Mouse (Mus musculus) heart, embryonic 15.5 days (tissue): ENCODE results near the gene AC129217.1. TPM values are rescaled to one million over a fixed set of nuclear protein-coding genes. Genes with fewer than 3 reads are reported as not detected.
"Not testable (repeated sequence)": the region's sequence is repeated elsewhere in the genome, so short reads cannot be mapped to it uniquely, and the experiment has no call there.

ENCODE experiments used
- ATAC-seq: fragments of 200-750 bp; cut with Nextera tagmentation; replicated peaks from 2 replicates; pipeline ENCODE4 v1.8.0; 2017; ENCODE audit warnings: low read depth, moderate TSS enrichment; ENCODE audit not compliant: insufficient number of reproducible peaks, insufficient read depth, low FRiP score
- H3K27ac ChIP-seq: fragments of 300-500 bp; sonication (generic); 2 replicates; pipeline ENCODE4 v1.5.1; 2015; ENCODE audit warnings: mild to moderate bottlenecking, inconsistent platforms
- H3K27me3 ChIP-seq: fragments of 300-500 bp; sonication (generic); 2 replicates; pipeline ENCODE4 v1.6.1; 2015; ENCODE audit warnings: inconsistent platforms
- H3K36me3 ChIP-seq: fragments of 300-500 bp; sonication (generic); 2 replicates; pipeline ENCODE4 v1.6.1; 2015; ENCODE audit warnings: mild to moderate bottlenecking, inconsistent platforms
- H3K4me1 ChIP-seq: fragments of 300-500 bp; sonication (generic); replicated peaks from 2 replicates; pipeline ENCODE4 v1.6.1; 2015; ENCODE audit warnings: inconsistent platforms
- H3K4me2 ChIP-seq: fragments of 300-500 bp; sonication (generic); 2 replicates; pipeline ENCODE4 v1.6.1; 2015; ENCODE audit warnings: inconsistent platforms, mild to moderate bottlenecking, moderate library complexity
- H3K4me3 ChIP-seq: fragments of 300-500 bp; sonication (generic); 2 replicates; pipeline ENCODE4 v1.5.1; 2015; ENCODE audit warnings: mild to moderate bottlenecking, inconsistent platforms
- H3K9ac ChIP-seq: fragments of 300-500 bp; sonication (generic); 2 replicates; pipeline ENCODE4 v1.6.1; 2015; ENCODE audit warnings: mild to moderate bottlenecking, inconsistent platforms
- H3K9me3 ChIP-seq: fragments of 300-500 bp; sonication (generic); replicated peaks from 2 replicates; pipeline ENCODE4 v1.6.1; 2016; ENCODE audit warnings: inconsistent platforms
- WGBS: fragments of 180-500 bp; shearing (Covaris S2); methylation state at CpG from one replicate; pipeline ENCODE4 v1.1.7; 2015; ENCODE audit warnings: mixed read lengths; 5-methylcytosine and 5-hydroxymethylcytosine counted together
- polyA plus RNA-seq: library from polyadenylated mRNA; unstranded; fragments of >200 nt; fragmentation: Nextera tagmentation; extraction: Ambion mirVana; gene quantifications from 2 replicates; pipeline ENCODE4 v1.2.1, GENCODE M21; 2015

The AC129217.1 gene
- polyA plus RNA-seq, 1 experiment from 2014 or later, result not detected

DNA sequence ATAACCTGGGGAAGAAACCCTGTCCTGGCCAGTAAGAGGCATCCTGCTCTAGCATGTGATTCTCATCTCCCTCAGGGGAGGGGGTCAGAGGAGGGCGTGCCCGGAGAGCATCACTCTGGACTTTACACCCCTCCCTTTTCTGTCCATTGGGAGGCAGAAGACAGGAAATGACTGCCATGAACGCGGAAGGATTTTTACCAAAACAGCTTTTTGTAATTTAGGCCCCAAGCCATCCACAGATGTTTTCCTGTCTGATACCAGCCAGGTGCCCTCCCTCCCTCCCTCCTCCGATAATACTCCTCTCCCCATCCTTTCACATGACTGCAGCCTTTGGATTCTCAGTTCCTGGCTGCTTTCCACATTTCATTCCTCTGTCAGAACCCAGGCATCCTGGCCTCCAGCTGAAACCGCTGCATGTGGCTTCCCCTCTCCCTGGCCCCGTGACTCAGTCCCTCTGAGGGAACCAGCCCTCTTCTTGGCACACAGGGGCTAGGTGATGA is 20.9 kb downstream of the AC129217.1 start, which contains the start of gene Lrrn4cl:
Gene Lrrn4cl (plus strand): TSS at position 367 of the 500 bp plus-strand sequence.
- Histone ChIP-seq H3K9me3 (no peaks in the 10 kb centered on the region), H3K27ac (peak within 1 kb of the TSS; percentile 53), H3K4me1 (peaks cover 13% of the 10 kb centered on the region), H3K4me3 (no peak within 1 kb of the TSS), H3K4me2 (peak within 1 kb of the TSS; percentile 28; the same call in 1 of the 2 replicates), H3K27me3 (no peaks in the 10 kb centered on the region), H3K9ac (0 out of 2 replicates have a peak within 1 kb of the TSS, but pooled peaks have one; percentile 7), H3K36me3 (peaks cover 27% of the 10 kb centered on the region)
- 21% methylated on average over 7 of the region's 7 CpGs for WGBS
- peak; percentile 60; the same call in 1 of the 2 replicates for ATAC-seq

- Histone ChIP-seq H3K9me3 (no peaks in the 10 kb centered on the region), H3K4me3 (no peak overlapping the region), H3K4me2 (no peak overlapping the region), H3K9ac (no peak overlapping the region), H3K27me3 (no peaks in the 10 kb centered on the region), H3K4me1 (peaks cover 13% of the 10 kb centered on the region), H3K27ac (no peak overlapping the region), H3K36me3 (peaks cover 17% of the 10 kb centered on the region)
- ATAC-seq, result no peak
- 48% methylated on average over 7 of the region's 7 CpGs for WGBS
Observed at GRCm38 (mm10) chr19:8851639-8852038, 22.1 kb downstream of the AC129217.1 start.

GRCm38 (mm10) chr19:8852236-8852928 is 22.8 kb downstream of the AC129217.1 start:
- no peak overlapping the region for H3K4me3 ChIP-seq
- H3K27ac ChIP-seq, result no peak overlapping the region
- WGBS, result 51% methylated on average over 10 of the region's 10 CpGs
- no peak overlapping the region for H3K9ac ChIP-seq
- H3K4me2 ChIP-seq, result no peak overlapping the region
- peaks cover 9% of the 10 kb centered on the region for H3K36me3 ChIP-seq
- H3K4me1 ChIP-seq, result peaks cover 13% of the 10 kb centered on the region
- ATAC-seq, result no peak
- H3K27me3 ChIP-seq, result no peaks in the 10 kb centered on the region
- H3K9me3 ChIP-seq, result no peaks in the 10 kb centered on the region

DNA sequence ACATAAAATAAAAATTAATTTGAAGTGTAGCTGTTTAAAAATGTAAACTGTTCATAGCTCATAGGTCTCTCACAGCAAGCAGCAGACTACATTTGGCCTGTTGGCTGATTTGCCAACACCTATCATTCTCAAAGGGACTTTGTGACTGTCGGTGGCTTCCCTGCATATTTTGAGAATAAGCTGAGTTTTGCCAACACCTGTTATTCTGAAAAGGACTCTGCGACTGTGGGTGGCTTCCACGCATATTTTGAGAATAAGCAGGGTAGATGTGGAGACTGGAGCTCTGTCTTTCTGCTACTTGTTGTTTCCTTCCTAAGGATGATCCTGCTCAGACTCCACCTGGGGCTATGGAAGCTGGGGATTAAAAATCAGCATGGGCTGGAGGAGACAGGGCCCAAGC is 23.5 kb downstream of the AC129217.1 start:
- H3K36me3 ChIP-seq, result peaks cover 5% of the 10 kb centered on the region; the same call in 1 of the 2 replicates
- no peak overlapping the region for H3K4me3 ChIP-seq
- H3K9ac ChIP-seq, result no peak overlapping the region
- H3K4me2 ChIP-seq, result no peak overlapping the region
- H3K27me3 ChIP-seq, result no peaks in the 10 kb centered on the region
- no peak overlapping the region for H3K27ac ChIP-seq
- no peaks in the 10 kb centered on the region for H3K9me3 ChIP-seq
- WGBS, result 75% methylated on average over 3 of the region's 3 CpGs
- no peak for ATAC-seq
- peaks cover 13% of the 10 kb centered on the region for H3K4me1 ChIP-seq

- ATAC-seq, result no peak
- Histone ChIP-seq H3K27me3 (no peaks in the 10 kb centered on the region), H3K9ac (no peak overlapping the region), H3K4me2 (no peak overlapping the region), H3K4me3 (no peak overlapping the region), H3K9me3 (no peaks in the 10 kb centered on the region), H3K36me3 (no peaks in the 10 kb centered on the region), H3K27ac (no peak overlapping the region), H3K4me1 (no peaks in the 10 kb centered on the region)
- 44% methylated on average over 4 of the region's 4 CpGs for WGBS
Observed at GRCm38 (mm10) chr19:8857689-8858088, 28.1 kb downstream of the AC129217.1 start.

DNA sequence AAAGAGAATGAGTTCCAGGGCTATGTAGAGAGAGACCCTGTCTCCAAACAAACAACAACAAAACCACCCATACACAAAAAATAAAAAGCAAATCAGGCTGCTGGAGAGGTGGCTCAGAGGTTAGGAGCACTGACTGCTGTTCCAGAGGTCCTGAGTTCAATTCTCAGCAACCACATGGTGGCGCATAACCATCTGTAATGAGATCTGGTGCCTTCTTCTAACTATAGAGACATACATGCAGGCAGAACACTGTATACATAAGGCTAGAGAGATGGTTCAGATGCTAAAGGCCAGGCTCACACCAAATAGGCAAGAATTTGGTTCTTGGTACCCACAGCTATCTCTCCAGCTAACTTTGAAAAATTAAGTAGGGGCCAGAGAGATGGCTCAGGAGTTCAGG is 29.4 kb downstream of the AC129217.1 start:
- Histone ChIP-seq H3K4me2 (no peak overlapping the region), H3K36me3 (no peaks in the 10 kb centered on the region), H3K27me3 (no peaks in the 10 kb centered on the region), H3K4me3 (no peak overlapping the region), H3K9ac (no peak overlapping the region), H3K27ac (no peak overlapping the region), H3K4me1 (no peaks in the 10 kb centered on the region), H3K9me3 (no peaks in the 10 kb centered on the region)
- ATAC-seq, result no peak
- 26% methylated on average over 1 of the region's 1 CpGs for WGBS

DNA sequence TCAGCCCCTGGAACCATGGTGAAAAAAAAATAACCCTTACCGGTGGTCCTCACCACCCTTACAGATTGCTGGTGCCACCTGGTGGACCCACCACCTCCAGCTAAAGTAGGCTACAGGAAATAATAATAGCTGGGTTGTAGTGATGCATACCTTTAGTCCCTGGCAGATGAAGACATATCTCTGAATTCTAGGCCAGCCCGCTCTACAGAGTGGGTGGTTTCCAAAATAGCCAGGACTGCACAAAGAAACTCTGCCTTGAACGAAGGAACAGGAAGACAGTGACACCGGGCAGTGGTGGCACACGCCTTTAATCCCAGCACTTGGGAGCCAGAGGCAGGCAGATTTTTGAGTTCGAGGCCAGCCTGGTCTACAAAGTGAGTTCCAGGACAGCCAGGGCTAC is 34.7 kb downstream of the AC129217.1 start:
- no peak overlapping the region for H3K9ac ChIP-seq
- H3K4me3 ChIP-seq, result no peak overlapping the region
- no peaks in the 10 kb centered on the region for H3K27me3 ChIP-seq
- H3K36me3 ChIP-seq, result no peaks in the 10 kb centered on the region
- H3K4me2 ChIP-seq, result no peak overlapping the region
- ATAC-seq, result no peak
- no peaks in the 10 kb centered on the region for H3K9me3 ChIP-seq
- H3K27ac ChIP-seq, result no peak overlapping the region
- 77% methylated on average over 6 of the region's 6 CpGs for WGBS
- no peaks in the 10 kb centered on the region for H3K4me1 ChIP-seq

- Histone ChIP-seq H3K4me2 (peak overlapping the region; percentile 87), H3K4me3 (peak overlapping the region; percentile 83), H3K36me3 (peaks cover 24% of the 10 kb centered on the region)
- not testable (repeated sequence) for H3K4me1 ChIP-seq, H3K9ac ChIP-seq, H3K27me3 ChIP-seq, H3K9me3 ChIP-seq, H3K27ac ChIP-seq, ATAC-seq
- WGBS, result 78% methylated on average over 3 of the region's 3 CpGs
Observed at GRCm38 (mm10) chr19:8870381-8870780, 40.8 kb downstream of the AC129217.1 start.

DNA sequence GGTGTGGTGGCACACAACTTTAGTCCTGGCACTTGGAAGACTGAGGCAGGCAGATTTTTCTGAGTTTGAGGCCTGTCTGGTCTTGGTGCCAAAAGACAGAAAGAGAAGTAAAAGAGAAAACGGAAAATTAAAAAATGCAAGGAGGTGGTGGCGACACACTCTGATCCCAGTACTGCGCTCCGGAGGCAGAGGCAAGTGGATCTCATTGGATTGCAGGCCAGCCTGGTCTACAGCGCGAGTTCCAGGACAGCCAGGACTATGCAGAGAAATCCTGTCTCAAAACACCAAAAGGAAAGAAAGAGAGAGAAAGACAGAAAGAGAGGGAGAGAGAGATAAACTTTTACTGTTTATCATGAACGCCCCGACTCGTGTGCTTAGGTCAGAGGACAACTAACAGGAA is 41.3 kb downstream of the AC129217.1 start:
- ATAC-seq, result no peak
- peak overlapping the region; percentile 96 for H3K9ac ChIP-seq
- WGBS, result 42% methylated on average over 9 of the region's 9 CpGs

DNA sequence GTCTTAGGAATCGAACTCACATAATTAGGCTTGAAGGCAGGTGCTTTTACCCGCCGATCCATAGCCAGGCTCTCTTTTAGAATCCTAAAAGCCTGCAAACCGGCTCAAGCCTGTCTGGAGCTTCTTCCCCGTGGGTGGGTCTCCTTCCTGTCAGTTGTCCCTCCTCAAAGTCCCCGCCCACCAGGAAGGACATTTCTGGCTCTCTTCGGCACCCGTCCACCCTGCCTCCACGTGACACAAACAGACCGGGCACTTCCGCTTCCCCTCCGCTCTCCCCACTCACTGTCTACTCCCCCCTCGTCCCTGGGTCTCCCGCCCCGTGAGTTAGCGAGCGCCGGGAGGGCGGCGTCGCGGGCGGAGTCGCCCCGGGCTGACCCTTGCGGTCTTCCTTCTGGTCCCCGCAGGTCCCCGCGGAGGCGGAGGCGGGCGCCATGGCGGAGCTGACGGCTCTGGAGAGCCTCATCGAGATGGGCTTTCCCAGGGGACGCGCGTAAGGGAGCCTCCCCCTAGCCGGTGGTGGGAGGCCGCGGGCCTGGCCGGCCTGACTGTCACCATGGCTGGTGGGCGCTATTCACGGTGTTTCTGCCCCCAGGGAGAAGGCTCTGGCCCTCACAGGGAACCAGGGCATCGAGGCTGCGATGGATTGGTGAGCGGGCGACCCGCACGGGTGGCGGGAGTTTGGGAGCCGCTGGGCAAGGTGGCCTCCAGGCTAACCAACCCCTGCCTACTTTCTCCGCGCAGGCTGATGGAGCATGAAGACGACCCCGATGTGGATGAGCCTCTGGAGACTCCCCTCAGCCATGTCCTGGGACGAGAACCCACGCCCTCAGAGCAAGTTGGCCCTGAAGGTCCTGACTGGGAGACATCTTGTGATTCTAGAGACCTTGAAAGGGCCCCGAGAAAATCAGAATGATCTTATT is 42.0 kb downstream of the AC129217.1 start, which contains the start of gene Ubxn1:
Gene Ubxn1 (plus strand): TSS at position 230 of the 920 bp plus-strand sequence.
- peak within 1 kb of the TSS; percentile 80 for H3K27ac ChIP-seq
- ATAC-seq, result peak; percentile 96
- under 1% methylated on average over 57 of the region's 59 CpGs for WGBS
- H3K4me2 ChIP-seq, result peak within 1 kb of the TSS; percentile 87
- H3K27me3 ChIP-seq, result no peaks in the 10 kb centered on the region
- no peaks in the 10 kb centered on the region for H3K9me3 ChIP-seq
- peak within 1 kb of the TSS; percentile 83 for H3K4me3 ChIP-seq
- H3K36me3 ChIP-seq, result peaks cover 33% of the 10 kb centered on the region
- peaks cover 9% of the 10 kb centered on the region for H3K4me1 ChIP-seq
- peak within 1 kb of the TSS; percentile 96 for H3K9ac ChIP-seq

More for the DNA sequence above, 41.3 kb downstream of the AC129217.1 start:
- Histone ChIP-seq H3K4me1 (peaks cover 9% of the 10 kb centered on the region), H3K27me3 (no peaks in the 10 kb centered on the region), H3K4me3 (peak overlapping the region; percentile 83), H3K36me3 (peaks cover 28% of the 10 kb centered on the region), H3K27ac (peak overlapping the region; percentile 66), H3K4me2 (peak overlapping the region; percentile 87), H3K9me3 (no peaks in the 10 kb centered on the region)

- Histone ChIP-seq H3K4me3 (peak overlapping the region; percentile 83), H3K4me2 (peak overlapping the region; percentile 87), H3K4me1 (peaks cover 9% of the 10 kb centered on the region), H3K27me3 (no peaks in the 10 kb centered on the region), H3K9ac (peak overlapping the region; percentile 96), H3K9me3 (no peaks in the 10 kb centered on the region), H3K36me3 (peaks cover 38% of the 10 kb centered on the region), H3K27ac (peak overlapping the region; percentile 80)
- no peak for ATAC-seq
- WGBS, result 67% methylated on average over 10 of the region's 10 CpGs
Observed at GRCm38 (mm10) chr19:8872266-8872840, 42.8 kb downstream of the AC129217.1 start.
